Mouse (Mus musculus) right cerebral cortex, adult 2 months (tissue): ENCODE data around the gene Tmem107.

Experiments used
- DNase-seq, 2 experiments: peaks; one replicate each; pipeline ENCODE4 v3.0.0; 2021 to 2022; ENCODE audit warnings: low spot score in 2 of 2

Gene Tmem107

DNA sequence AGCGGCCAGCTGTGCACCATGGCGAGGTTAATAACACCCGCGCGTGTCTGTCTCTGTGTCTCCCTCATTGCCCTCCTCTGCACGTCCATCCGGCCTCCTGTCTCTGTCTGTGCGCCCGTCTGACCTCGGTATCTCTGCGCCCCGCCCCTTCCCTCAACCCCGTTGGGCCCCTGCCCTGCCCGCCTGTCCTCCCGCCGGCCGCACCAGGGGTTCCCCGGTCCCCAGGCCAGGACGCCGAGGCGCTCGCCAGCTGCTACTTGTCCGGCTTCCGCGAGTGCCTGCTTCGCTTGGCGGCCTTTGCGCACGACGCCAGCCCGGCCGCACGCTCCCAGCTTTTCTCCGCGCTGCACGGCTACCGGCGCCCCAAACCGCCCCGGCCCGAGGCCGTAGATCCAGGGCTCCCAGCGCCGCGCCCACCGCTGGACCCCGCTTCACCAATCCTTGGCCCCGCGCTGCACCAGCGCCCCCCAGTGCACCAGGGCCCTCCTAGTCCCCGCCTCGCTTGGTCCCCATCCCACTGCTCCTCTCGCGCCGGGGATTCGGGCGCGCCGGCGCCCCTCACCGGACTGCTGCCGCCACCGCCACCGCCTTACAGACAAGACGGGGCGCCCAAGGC, 51.8 kb downstream of the Tmem107 start, which contains the start of gene 9130213A22Rik:
Gene 9130213A22Rik, minus strand, starts transcription at position 254 of the 616 bp plus-strand sequence.
- peak; percentile 81 to 85 for DNase-seq
